Mouse (Mus musculus): ENCODE measurements around the gene Mecom. TPM values are rescaled to one million over a fixed set of nuclear protein-coding genes. Genes with fewer than 3 reads are reported as not detected.

Gene Mecom
- polyA plus RNA-seq, 1 experiment = 74.4 TPM

DNA sequence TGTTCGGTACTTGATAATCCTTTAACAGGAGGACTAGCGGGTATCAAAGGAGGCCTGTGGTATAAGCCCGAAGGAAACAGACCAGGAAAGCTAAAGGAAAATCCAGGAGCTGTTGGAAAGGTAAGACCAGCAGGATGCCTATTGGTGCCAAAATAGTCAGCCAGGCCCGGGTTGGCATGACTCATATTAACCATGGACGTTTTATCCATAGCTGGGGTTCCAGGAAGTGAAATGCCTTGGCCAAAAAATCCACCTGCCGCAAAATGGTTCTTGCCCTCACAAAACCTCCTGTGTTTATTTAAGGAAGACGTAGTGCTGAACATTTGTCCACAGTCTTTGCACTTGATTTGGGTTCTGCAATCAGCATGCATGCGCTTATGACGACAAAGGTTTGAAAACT, 567.3 kb downstream of the Mecom start:
- no peak overlapping the region for H3K27ac ChIP-seq (ENCODE audit: insufficient read depth, low read length)
- no peak for TF ChIP-seq CTCF (IDR thresholded peaks at IDR 0.05; ENCODE audit: borderline replicate concordance, insufficient read depth, low read length)
- no peak for TF ChIP-seq POLR2A (IDR thresholded peaks at IDR 0.05; ENCODE audit: low read depth, low read length)
- H3K4me3 ChIP-seq (ENCODE audit: insufficient read depth, low read length) = no peak overlapping the region
- no peaks in the 10 kb centered on the region for H3K4me1 ChIP-seq (ENCODE audit: control insufficient read depth, insufficient read depth, low read length)

DNA sequence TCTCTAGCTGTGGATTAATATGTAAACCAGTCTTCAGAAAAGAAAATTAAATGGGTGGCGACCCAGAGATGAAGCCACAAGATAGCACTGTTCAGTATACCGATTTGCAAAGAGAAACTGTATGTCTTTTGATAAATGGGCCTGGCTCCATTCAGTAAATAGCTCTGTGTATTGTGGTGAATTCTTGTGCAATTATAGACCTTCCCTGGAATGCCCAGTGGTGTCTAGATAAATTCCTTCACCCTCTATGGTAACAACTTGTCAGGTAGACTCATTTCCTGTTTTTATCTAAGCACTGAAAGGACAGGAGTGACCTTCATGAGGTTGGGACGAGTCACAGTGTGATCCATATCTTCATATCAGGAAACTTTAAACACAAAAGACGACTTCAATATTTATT, 571.2 kb downstream of the Mecom start:
- peak overlapping the region; percentile 73; the same call in 1 of the 2 replicates for H3K27ac ChIP-seq (ENCODE audit: insufficient read depth, low read length)
- no peaks in the 10 kb centered on the region for H3K4me1 ChIP-seq (ENCODE audit: control insufficient read depth, insufficient read depth, low read length)
- no peak for TF ChIP-seq POLR2A (IDR thresholded peaks at IDR 0.05; ENCODE audit: low read depth, low read length)
- no peak for TF ChIP-seq CTCF (IDR thresholded peaks at IDR 0.05; ENCODE audit: borderline replicate concordance, insufficient read depth, low read length)
- no peak overlapping the region for H3K4me3 ChIP-seq (ENCODE audit: insufficient read depth, low read length)

DNA sequence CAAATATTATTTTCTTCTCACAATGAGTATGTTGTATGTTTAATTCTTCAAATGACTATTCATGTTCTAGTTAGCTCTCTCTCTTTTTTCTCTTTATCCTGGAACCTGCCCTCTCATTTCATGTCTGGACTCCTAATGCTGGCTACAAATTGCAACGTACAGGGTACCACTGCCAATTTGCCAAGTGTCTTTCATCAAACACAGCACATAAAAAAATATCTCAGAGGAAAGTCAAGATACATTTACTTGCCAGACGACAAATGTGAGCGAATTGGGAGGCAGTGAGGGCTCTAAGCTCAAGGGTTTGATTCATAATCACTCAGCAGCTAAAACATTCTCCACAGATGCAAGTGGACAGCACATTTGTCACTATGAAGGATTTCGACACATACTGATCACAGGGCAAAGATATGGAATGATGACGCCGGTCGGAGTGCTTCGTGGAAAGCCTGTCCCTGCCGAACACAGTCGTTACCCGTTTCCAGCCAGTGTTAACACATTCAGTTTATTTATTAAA, 579.3 kb downstream of the Mecom start:
- no peak for TF ChIP-seq POLR2A (IDR thresholded peaks at IDR 0.05; ENCODE audit: low read depth, low read length)
- no peak for TF ChIP-seq CTCF (IDR thresholded peaks at IDR 0.05; ENCODE audit: borderline replicate concordance, insufficient read depth, low read length)
- Histone ChIP-seq H3K4me1 (ENCODE audit: control insufficient read depth, insufficient read depth, low read length) (0 out of 2 replicates have a peak, but pooled peaks cover 2% of the 10 kb centered on the region), H3K27ac (ENCODE audit: insufficient read depth, low read length) (no peak overlapping the region), H3K4me3 (ENCODE audit: insufficient read depth, low read length) (no peak overlapping the region)

DNA sequence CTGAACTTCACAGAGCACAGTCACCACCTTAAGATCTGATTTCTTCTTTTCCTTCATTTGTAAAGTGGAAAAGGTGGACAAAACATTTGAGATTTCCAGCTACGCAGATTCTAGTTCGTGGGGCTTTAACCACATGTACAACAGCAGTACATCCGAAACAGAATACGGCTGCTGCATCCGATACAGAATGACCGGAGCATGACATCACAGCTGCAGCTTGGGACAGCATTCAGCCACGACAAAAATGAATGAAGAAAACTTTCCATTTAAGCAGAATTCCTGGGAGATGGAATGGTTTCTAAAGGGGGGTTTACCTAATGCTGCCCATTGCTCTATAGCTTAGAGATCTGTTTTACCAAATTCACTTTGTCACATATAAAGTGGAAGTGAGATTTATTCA, 583.9 kb downstream of the Mecom start:
- Histone ChIP-seq H3K4me3 (ENCODE audit: insufficient read depth, low read length) (no peak overlapping the region), H3K27ac (ENCODE audit: insufficient read depth, low read length) (no peak overlapping the region), H3K4me1 (ENCODE audit: control insufficient read depth, insufficient read depth, low read length) (no peaks in the 10 kb centered on the region)
- TF ChIP-seq POLR2A (IDR thresholded peaks at IDR 0.05; ENCODE audit: low read depth, low read length) (no peak), CTCF (IDR thresholded peaks at IDR 0.05; ENCODE audit: borderline replicate concordance, insufficient read depth, low read length) (no peak)

DNA sequence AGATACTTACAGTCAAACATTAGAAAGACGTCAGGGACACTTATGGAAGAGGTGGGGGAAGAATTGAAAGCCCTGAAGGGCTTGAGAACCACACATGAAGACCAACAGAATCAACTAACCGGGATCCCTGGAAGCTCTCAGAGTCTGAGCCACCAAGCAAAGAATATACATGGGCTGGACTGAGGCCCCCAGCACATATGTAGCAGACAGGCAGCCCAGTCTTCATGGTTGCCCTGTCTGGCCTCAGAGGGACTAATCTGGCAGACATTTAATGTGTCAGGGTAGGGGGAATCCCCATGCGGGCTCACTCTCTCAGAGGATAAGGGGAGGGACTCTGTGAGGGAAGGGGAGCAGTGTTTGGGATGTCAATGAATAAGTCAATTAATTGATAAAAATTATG, 584.4 kb downstream of the Mecom start:
- no peaks in the 10 kb centered on the region for H3K4me1 ChIP-seq (ENCODE audit: control insufficient read depth, insufficient read depth, low read length)
- H3K4me3 ChIP-seq (ENCODE audit: insufficient read depth, low read length) = no peak overlapping the region
- TF ChIP-seq POLR2A (IDR thresholded peaks at IDR 0.05; ENCODE audit: low read depth, low read length) = no peak
- TF ChIP-seq CTCF (IDR thresholded peaks at IDR 0.05; ENCODE audit: borderline replicate concordance, insufficient read depth, low read length) = no peak
- no peak overlapping the region for H3K27ac ChIP-seq (ENCODE audit: insufficient read depth, low read length)

DNA sequence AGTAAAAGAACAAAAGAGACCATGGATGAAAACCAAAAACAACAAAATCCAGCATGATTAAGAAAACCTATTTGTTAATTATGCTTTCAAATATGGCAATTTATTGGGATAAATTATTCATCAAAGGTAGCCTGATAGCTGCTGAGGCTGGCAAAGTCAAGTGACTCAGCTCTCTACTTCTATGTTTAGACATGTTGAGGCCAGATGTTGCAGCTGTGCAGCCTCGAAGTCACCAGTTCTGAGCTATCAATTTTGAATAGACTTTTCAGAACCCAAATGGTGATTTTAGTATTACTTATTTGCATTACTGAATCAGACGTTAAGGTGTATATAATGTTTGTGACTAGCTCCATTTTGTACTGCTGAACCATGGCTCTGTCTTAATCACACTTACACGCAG, 588.8 kb downstream of the Mecom start:
- Histone ChIP-seq H3K4me3 (ENCODE audit: insufficient read depth, low read length) (no peak overlapping the region), H3K27ac (ENCODE audit: insufficient read depth, low read length) (peak overlapping the region; percentile 73), H3K4me1 (ENCODE audit: control insufficient read depth, insufficient read depth, low read length) (no peaks in the 10 kb centered on the region)
- TF ChIP-seq CTCF (IDR thresholded peaks at IDR 0.05; ENCODE audit: borderline replicate concordance, insufficient read depth, low read length) (no peak), POLR2A (IDR thresholded peaks at IDR 0.05; ENCODE audit: low read depth, low read length) (no peak)

DNA sequence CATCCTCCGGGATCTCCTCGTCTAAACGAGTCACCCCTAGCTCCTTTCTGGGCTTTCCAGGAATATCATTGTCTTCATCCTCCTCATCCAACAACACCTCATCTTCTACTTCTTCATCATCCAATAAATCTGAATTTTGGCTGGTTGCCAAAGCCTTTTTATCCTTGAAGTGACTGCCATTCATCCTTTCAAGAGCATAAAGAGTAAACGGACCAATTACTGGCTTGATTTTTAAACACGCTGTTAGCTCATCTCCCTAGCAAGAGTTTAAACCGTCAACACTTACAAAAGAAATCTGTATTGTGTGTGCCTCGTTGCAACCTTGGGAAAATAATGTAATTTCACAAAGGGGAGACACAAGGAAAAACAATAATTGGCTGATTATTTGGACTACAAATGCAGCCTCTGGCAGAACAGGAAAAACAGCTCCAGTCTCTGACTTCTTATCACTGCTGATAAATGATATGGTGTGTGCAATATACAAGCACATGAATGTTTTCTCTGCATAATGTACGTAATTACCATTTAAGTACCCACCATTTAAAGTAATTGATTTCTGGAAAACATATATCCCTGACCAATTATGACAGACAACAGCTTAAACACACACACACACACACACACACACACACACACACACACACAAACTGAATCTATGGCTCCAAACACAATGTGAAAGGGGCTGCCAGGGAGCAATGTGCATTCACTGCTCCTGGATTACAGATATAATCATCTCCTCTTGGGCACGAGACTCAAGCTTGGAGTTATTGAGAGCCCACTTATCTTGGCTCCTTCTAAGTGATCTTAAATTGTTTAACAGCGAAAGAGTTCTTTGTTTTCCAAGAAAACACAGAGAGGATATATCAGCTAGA, 590.2 kb downstream of the Mecom start:
- no peak overlapping the region for H3K27ac ChIP-seq (ENCODE audit: insufficient read depth, low read length)
- TF ChIP-seq POLR2A (IDR thresholded peaks at IDR 0.05; ENCODE audit: low read depth, low read length) (no peak), CTCF (IDR thresholded peaks at IDR 0.05; ENCODE audit: borderline replicate concordance, insufficient read depth, low read length) (no peak)
- no peak overlapping the region for H3K4me3 ChIP-seq (ENCODE audit: insufficient read depth, low read length)
- H3K4me1 ChIP-seq (ENCODE audit: control insufficient read depth, insufficient read depth, low read length) = no peaks in the 10 kb centered on the region

DNA sequence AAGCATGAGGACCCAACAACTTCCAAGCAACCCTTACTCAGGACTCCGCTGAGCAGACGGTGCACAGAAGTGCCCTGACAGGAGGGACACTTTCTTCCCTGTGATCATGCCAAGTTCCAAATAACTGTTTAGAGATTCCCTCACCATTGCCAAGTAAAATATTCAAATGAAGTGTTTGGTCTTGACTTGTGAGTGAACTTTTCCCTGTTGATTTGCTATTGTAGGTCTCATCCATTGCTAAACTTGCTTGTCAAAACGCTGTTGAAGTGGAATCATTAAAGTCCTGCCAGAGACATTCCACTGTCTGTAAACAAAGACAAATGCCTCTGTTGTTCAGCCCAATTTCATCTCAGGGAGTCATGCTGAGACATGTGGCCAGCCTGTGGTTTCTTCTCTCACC, 594.5 kb downstream of the Mecom start:
- no peak overlapping the region for H3K4me3 ChIP-seq (ENCODE audit: insufficient read depth, low read length)
- no peaks in the 10 kb centered on the region for H3K4me1 ChIP-seq (ENCODE audit: control insufficient read depth, insufficient read depth, low read length)
- H3K27ac ChIP-seq (ENCODE audit: insufficient read depth, low read length) = 0 out of 2 replicates have a peak overlapping the region, but pooled peaks have one; percentile 27
- no peak for TF ChIP-seq CTCF (IDR thresholded peaks at IDR 0.05; ENCODE audit: borderline replicate concordance, insufficient read depth, low read length)
- TF ChIP-seq POLR2A (IDR thresholded peaks at IDR 0.05; ENCODE audit: low read depth, low read length) = no peak

DNA sequence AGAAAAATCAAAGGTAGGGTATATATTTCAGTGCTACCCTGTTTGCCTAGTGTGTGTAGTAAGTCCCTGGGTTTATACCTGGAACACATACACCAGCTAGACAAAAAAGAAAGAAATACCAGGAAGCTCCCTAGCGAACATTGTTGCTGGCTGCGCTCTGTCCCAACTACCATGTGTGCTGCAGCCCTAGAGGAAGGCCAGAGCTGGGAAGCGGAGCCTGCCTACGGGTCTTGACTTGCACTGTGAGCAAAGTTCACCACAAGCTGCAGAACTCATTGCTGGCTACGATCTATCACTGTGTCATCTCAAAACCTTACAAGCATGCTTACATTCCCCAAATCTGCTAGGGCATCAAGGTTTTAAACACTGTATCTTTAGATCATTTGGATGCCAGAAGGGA, 597.0 kb downstream of the Mecom start:
- H3K4me3 ChIP-seq (ENCODE audit: insufficient read depth, low read length) = no peak overlapping the region
- H3K27ac ChIP-seq (ENCODE audit: insufficient read depth, low read length) = no peak overlapping the region
- TF ChIP-seq CTCF (IDR thresholded peaks at IDR 0.05; ENCODE audit: borderline replicate concordance, insufficient read depth, low read length) (no peak), POLR2A (IDR thresholded peaks at IDR 0.05; ENCODE audit: low read depth, low read length) (no peak)
- peaks cover 2% of the 10 kb centered on the region; the same call in 1 of the 2 replicates for H3K4me1 ChIP-seq (ENCODE audit: control insufficient read depth, insufficient read depth, low read length)
